Mouse (Mus musculus) urinary bladder, adult 18-20 months (tissue): ENCODE results near the gene Olfr448.

ENCODE experiments used
- DNase-seq, 2 experiments: peaks; one replicate each; pipeline ENCODE4 v3.0.0; 2022; ENCODE audit warnings: low spot score in 2 of 2, mixed read lengths in 2 of 2

The Olfr448 gene

GRCm38 (mm10) chr6:42890141-42890540 is at the start of gene Olfr448:
Olfr448 (plus strand) TSS chr6:42890441.
- no peak for DNase-seq

GRCm38 (mm10) chr6:42860222-42860819 is 29.9 kb upstream of the Olfr448 start:
- no peak for DNase-seq

GRCm38 (mm10) chr6:42869695-42870094 is 20.5 kb upstream of the Olfr448 start:
- no peak for DNase-seq

- DNase-seq = no peak
Observed at GRCm38 (mm10) chr6:42876323-42876722, 13.9 kb upstream of the Olfr448 start.

- DNase-seq = no peak
Observed at GRCm38 (mm10) chr6:42900345-42900744, 10.1 kb downstream of the Olfr448 start.

GRCm38 (mm10) chr6:42908578-42908977 is 18.3 kb downstream of the Olfr448 start, which contains the start of gene Olfr447:
Olfr447 (plus strand) TSS chr6:42908878.
- DNase-seq = no peak

- no peak for DNase-seq
Observed at GRCm38 (mm10) chr6:42921077-42921476, 30.8 kb downstream of the Olfr448 start, which contains the start of gene Olfr446. Olfr446 (plus strand) TSS chr6:42921377.
